Mouse (Mus musculus) liver, adult 2 months (tissue): ENCODE measurements around the gene Mucl3. TPM values are rescaled to one million over a fixed set of nuclear protein-coding genes. Genes with fewer than 3 reads are reported as not detected.
A peak's percentile ranks its signal among the peaks of the same experiment; 100 is the strongest.

ENCODE experiments used
- DNase-seq: peaks from one replicate; pipeline ENCODE4 v3.0.0-alpha.2; 2011; ENCODE audit warnings: low read depth, low spot score; ENCODE audit errors: extremely low read depth
- H3K27ac ChIP-seq: fragments of 200-500 bp; replicated peaks from 2 replicates; pipeline ENCODE4 v1.5.1; 2012; ENCODE audit warnings: low read depth, mild to moderate bottlenecking, control low read depth, inconsistent platforms, low read length; ENCODE audit not compliant: insufficient read depth
- H3K27me3 ChIP-seq: fragments of 200-500 bp; 2 replicates; pipeline ENCODE4 v1.6.1; 2012; ENCODE audit warnings: mild to moderate bottlenecking, moderate library complexity, low read length, inconsistent platforms; ENCODE audit not compliant: control insufficient read depth, insufficient read depth
- H3K36me3 ChIP-seq: fragments of 200-500 bp; 2 replicates; pipeline ENCODE4 v1.6.1; 2012; ENCODE audit warnings: low read length, inconsistent platforms; ENCODE audit not compliant: control insufficient read depth, insufficient read depth
- H3K4me1 ChIP-seq: fragments of 200-500 bp; 2 replicates; pipeline ENCODE4 v1.6.1; 2011; ENCODE audit warnings: low read length; ENCODE audit not compliant: control insufficient read depth, insufficient read depth
- H3K4me3 ChIP-seq: fragments of 200-500 bp; 2 replicates; pipeline ENCODE4 v1.5.1; 2011; ENCODE audit warnings: low read depth, mild to moderate bottlenecking, control low read depth, low read length, moderate library complexity; ENCODE audit not compliant: insufficient read depth
- H3K79me2 ChIP-seq: fragments of 200-500 bp; 2 replicates; pipeline ENCODE4 v1.6.1; 2012; ENCODE audit warnings: inconsistent platforms, mild to moderate bottlenecking, low read length, moderate library complexity; ENCODE audit not compliant: control insufficient read depth, insufficient read depth
- H3K9ac ChIP-seq: fragments of 200-500 bp; 2 replicates; pipeline ENCODE4 v1.6.1; 2012; ENCODE audit warnings: low read depth, mild to moderate bottlenecking, control low read depth, inconsistent platforms, low read length
- CTCF ChIP-seq: fragments of 200-500 bp; IDR thresholded peaks from 2 replicates; pipeline ENCODE4 v1.5.1; 2011; ENCODE audit warnings: low read depth, low read length, control low read depth
- POLR2A ChIP-seq: fragments of 200-500 bp; IDR thresholded peaks from 2 replicates; pipeline ENCODE4 v1.6.1; 2011; ENCODE audit warnings: low read length, control low read depth; ENCODE audit not compliant: insufficient read depth; ENCODE audit errors: extremely low read depth
- WGBS: fragments of 180-500 bp; shearing (Covaris S2); methylation state at CpG from one replicate; pipeline ENCODE4 v1.1.7; 2018; 5-methylcytosine and 5-hydroxymethylcytosine counted together
- polyA plus RNA-seq: library from polyadenylated mRNA; depleted of rRNA; stranded (reverse); fragments of >200 nt; gene quantifications from 2 replicates; pipeline ENCODE4 v1.2.3, GENCODE M21; 2012
- total RNA-seq: library from RNA; depleted of rRNA; stranded (reverse); fragments of >200 nt; gene quantifications from 2 replicates; pipeline ENCODE4 v1.2.3, GENCODE M21; 2014

The Mucl3 gene
- total and polyA plus RNA-seq, 2 experiments, result not detected

DNA sequence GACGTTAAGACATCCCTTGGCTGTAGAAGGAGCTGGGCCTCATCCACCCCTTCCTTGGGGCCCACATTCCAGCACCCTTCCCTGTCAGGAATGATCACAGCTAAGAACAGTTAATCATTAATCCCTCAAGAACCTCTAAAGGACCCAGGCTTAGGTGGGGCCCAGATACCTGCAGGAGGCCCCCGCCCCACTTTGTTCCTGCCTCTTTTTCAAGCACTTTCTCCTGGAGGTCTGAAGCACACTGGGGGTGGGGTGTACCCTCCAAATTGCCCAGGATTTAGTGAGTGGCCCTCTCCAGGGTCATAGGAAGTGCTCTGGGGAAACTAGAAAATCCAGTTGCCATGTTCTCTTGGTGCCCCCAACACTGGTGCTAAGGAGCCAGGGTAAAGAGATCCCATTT, 5.9 kb upstream of the Mucl3 start:
- no peak overlapping the region for H3K4me3 ChIP-seq
- no peaks in the 10 kb centered on the region for H3K36me3 ChIP-seq
- H3K9ac ChIP-seq, result no peak overlapping the region
- no peaks in the 10 kb centered on the region for H3K4me1 ChIP-seq
- no peak overlapping the region for H3K27ac ChIP-seq
- H3K79me2 ChIP-seq, result no peaks in the 10 kb centered on the region
- TF ChIP-seq CTCF (no peak), POLR2A (no peak)
- H3K27me3 ChIP-seq, result no peaks in the 10 kb centered on the region
- 58% methylated on average over 2 of the region's 2 CpGs for WGBS
- DNase-seq, result no peak

DNA sequence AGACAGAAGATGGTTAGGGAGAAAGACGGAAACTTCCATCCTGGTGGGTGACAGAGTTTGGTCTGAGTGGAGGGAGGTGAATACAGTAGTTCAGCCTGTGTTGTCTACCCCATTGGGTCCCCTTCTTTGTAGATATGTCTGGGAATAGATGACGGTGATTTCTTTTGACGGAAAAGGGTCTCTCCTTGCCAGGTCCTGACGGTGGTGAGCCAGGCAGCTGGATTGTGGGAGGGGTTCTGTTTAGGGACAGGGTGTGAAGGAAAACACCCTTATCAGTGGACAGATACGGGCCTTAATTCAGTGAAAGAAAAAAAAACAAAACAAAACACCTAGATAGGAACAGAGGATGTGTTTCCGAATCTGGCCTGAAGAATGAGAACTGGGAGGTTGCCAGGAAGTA, 4.1 kb downstream of the Mucl3 start:
- peaks cover 3% of the 10 kb centered on the region; the same call in 1 of the 2 replicates for H3K27me3 ChIP-seq

DNA sequence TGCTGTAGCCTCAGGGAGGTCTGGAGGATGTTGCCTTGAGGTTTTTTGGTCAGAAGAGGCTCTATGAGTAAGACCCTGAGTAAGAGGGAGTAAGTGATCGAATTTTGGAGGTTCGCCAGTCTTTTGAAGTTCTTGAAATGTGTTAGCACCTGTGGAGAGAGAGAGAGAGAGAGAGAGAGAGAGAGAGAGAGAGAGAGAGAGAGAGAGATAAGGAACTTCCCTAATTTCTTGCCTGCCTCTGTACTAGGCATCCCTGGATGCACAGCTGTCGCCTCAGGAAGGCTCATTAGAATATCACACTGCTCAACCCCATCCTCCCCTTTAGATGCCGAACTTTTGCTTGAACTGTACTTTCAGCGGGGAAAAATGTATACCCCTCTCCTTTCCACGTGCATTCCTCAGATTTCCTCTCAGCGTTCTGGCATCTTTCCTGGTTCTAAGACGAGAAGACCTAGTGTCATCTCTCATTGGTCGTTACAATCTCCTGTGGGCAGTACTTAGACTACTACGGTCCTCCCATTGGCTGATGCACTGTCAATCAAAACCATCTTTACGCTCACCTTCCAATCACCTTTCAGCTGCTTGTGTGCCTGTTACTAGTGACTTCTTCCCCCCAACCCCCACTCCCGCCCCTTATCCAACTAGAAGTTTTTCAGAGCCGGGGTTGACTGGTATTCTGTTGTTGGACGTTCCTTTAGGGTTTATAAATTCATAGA, 4.9 kb downstream of the Mucl3 start:
- H3K27me3 ChIP-seq, result peaks cover 3% of the 10 kb centered on the region; the same call in 1 of the 2 replicates
- no peak overlapping the region for H3K9ac ChIP-seq
- H3K36me3 ChIP-seq, result no peaks in the 10 kb centered on the region
- no peaks in the 10 kb centered on the region for H3K79me2 ChIP-seq
- peak; percentile 35 for DNase-seq
- TF ChIP-seq POLR2A (no peak), CTCF (no peak)
- H3K4me1 ChIP-seq, result no peaks in the 10 kb centered on the region
- no peak overlapping the region for H3K4me3 ChIP-seq
- no peak overlapping the region for H3K27ac ChIP-seq
- 27% methylated on average over 14 of the region's 14 CpGs for WGBS

More for the DNA sequence above, 4.1 kb downstream of the Mucl3 start:
- H3K9ac ChIP-seq, result no peak overlapping the region
- no peaks in the 10 kb centered on the region for H3K79me2 ChIP-seq
- no peak for TF ChIP-seq POLR2A
- TF ChIP-seq CTCF, result no peak
- H3K27ac ChIP-seq, result no peak overlapping the region
- 65% methylated on average over 6 of the region's 6 CpGs for WGBS
- H3K36me3 ChIP-seq, result no peaks in the 10 kb centered on the region
- no peaks in the 10 kb centered on the region for H3K4me1 ChIP-seq
- DNase-seq, result no peak
- no peak overlapping the region for H3K4me3 ChIP-seq

DNA sequence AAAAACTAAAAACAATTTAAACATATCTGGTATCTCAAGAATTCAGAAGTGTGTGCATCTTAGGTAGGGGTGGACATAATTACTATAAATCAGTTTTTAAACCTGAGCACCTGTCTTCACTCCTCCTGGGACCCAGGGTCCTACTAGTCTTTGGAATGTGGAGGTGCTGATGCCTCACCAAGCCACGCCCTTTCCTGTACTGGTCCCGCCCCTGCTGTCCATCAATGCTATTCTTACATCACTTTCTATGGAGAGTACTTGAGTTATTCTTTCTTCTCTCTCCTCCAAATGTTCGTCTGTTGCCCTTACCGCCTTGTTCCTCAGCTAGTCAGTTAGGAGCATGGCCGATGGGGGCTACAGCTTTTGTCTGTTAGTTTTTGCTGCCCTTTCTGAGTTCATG, 7.1 kb downstream of the Mucl3 start:
- TF ChIP-seq CTCF, result no peak
- no peak for TF ChIP-seq POLR2A
- no peak overlapping the region for H3K9ac ChIP-seq
- H3K27me3 ChIP-seq, result peaks cover 3% of the 10 kb centered on the region; the same call in 1 of the 2 replicates
- H3K4me3 ChIP-seq, result no peak overlapping the region
- H3K27ac ChIP-seq, result no peak overlapping the region
- WGBS, result 37% methylated on average over 5 of the region's 5 CpGs
- H3K36me3 ChIP-seq, result no peaks in the 10 kb centered on the region
- H3K79me2 ChIP-seq, result no peaks in the 10 kb centered on the region
- DNase-seq, result no peak
- no peaks in the 10 kb centered on the region for H3K4me1 ChIP-seq

DNA sequence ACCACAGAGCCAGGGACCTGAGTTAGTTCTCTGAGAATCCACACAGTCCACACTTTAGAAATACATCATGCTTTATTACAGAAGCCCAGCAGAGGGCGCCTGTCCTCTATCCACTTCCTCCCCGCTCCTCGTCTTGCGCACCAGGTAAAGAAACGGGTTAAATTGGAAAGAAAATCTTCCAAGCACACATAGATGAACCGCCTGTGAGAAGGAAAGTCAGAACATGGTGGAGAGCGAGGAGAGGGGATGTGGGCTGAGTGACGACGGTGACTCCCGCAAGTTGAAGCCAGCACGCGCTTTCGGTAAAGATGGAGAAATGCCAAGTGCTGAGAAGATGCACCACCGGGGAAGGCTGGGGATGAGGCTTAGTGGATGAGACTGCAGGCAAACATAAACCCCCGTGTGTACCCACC, 7.8 kb downstream of the Mucl3 start:
- peak overlapping the region; percentile 38; the same call in 1 of the 2 replicates for H3K4me3 ChIP-seq
- no peaks in the 10 kb centered on the region for H3K4me1 ChIP-seq
- 2% methylated on average over 15 of the region's 15 CpGs for WGBS
- no peak overlapping the region for H3K9ac ChIP-seq
- H3K79me2 ChIP-seq, result no peaks in the 10 kb centered on the region
- DNase-seq, result peak; percentile 41
- H3K36me3 ChIP-seq, result no peaks in the 10 kb centered on the region
- H3K27me3 ChIP-seq, result peaks cover 3% of the 10 kb centered on the region; the same call in 1 of the 2 replicates
- H3K27ac ChIP-seq, result no peak overlapping the region
- TF ChIP-seq POLR2A (no peak), CTCF (peak; percentile 79)

- H3K27ac ChIP-seq, result no peak overlapping the region
- H3K36me3 ChIP-seq, result no peaks in the 10 kb centered on the region
- no peak overlapping the region for H3K4me3 ChIP-seq
- H3K4me1 ChIP-seq, result no peaks in the 10 kb centered on the region
- peaks cover 3% of the 10 kb centered on the region; the same call in 1 of the 2 replicates for H3K27me3 ChIP-seq
- no peak overlapping the region for H3K9ac ChIP-seq
- no peaks in the 10 kb centered on the region for H3K79me2 ChIP-seq
- 64% methylated on average over 3 of the region's 3 CpGs for WGBS
- DNase-seq, result no peak
- TF ChIP-seq CTCF (0 out of 2 replicates have a peak, but pooled peaks have one; percentile 9), POLR2A (no peak)
Measured at GRCm38 (mm10) chr17:35635202-35635601, 8.3 kb downstream of the Mucl3 start.
